Mouse (Mus musculus): ENCODE results near the gene Ggt5. TPM values are rescaled to one million over a fixed set of nuclear protein-coding genes. Genes with fewer than 3 reads are reported as not detected.

The Ggt5 gene
- total RNA-seq, 1 experiment, result 0.36 TPM

DNA sequence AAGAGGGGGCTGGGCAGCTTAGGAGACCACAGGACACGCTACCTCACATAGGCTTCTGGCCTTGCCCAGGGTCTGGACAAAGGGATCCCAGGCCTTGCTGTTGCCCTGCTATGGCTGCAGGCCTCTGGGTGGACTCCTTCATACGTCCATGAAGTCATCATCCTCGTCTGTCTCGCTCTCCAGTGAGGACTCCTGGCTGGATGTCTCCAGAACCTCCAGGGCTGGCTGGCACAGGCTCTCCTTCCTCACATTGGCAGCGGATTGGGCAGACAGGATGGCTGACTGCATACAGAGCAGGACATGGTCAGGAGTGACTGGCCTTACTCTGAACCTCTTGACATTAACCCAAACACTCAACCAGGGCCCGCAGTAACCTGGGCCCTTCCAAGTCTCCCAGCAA, 57.3 kb downstream of the Ggt5 start:
- Histone ChIP-seq H3K36me3 (ENCODE audit: control insufficient read depth, insufficient read depth, low read length, poor library complexity, severe bottlenecking) (peaks cover 21% of the 10 kb centered on the region), H3K27ac (ENCODE audit: insufficient read depth, low read depth, low read length, poor library complexity, severe bottlenecking) (no peak overlapping the region), H3K4me1 (ENCODE audit: control insufficient read depth in 2 of 2, insufficient read depth in 2 of 2, low read length in 2 of 2, poor library complexity in 1 of 2) (peaks cover 20 to 59% of the 10 kb centered on the region in 2 experiments), H3K9me3 (ENCODE audit: control insufficient read depth, insufficient read depth, low read depth, low read length) (no peaks in the 10 kb centered on the region), H3K4me3 (ENCODE audit: insufficient read depth in 1 of 2, low read depth in 1 of 2, low read length in 2 of 2, poor library complexity in 1 of 2, severe bottlenecking in 1 of 2) (no peak overlapping the region), H3K9ac (ENCODE audit: insufficient read depth, low read depth, low read length, poor library complexity, severe bottlenecking) (no peak overlapping the region)
- in situ Hi-C loops (cut with MboI; ENCODE audit: low sequenced_read_pairs in 2 of 2, unreplicated experiment in 2 of 2), result no loop called here
- DNase-seq (ENCODE audit: low read depth, low spot score), result no peak
- no peak for TF ChIP-seq HCFC1 (IDR thresholded peaks at IDR 0.05; ENCODE audit: borderline replicate concordance, insufficient read depth, low read length)
- TF ChIP-seq ZC3H11A (IDR thresholded peaks at IDR 0.05; ENCODE audit: borderline replicate concordance, low read depth, low read length), result no peak
- no peak for TF ChIP-seq ZNF384 (IDR thresholded peaks at IDR 0.05; ENCODE audit: low read depth, low read length)

DNA sequence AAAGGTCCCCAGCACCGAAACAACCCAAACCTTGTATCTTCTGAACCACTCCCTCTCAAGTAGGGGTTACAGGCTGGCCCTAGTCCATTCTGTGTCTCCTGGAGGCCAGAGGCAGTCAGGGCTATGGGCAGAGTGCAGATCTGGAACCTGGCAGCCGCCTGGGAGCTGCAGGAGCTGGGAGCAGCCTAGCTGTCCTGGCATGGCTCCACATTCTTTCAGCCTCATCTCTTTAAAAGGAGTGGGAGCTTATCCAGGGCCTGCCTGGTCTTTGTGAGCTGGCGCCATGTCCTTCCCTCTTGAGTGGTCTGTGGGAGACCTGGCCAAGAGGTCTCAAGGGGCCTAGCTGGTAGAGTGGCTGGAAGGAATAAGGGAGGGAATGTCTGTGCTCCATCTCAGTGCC, 58.2 kb downstream of the Ggt5 start:
- Histone ChIP-seq H3K9ac (ENCODE audit: insufficient read depth, low read depth, low read length, poor library complexity, severe bottlenecking) (no peak overlapping the region), H3K36me3 (ENCODE audit: control insufficient read depth, insufficient read depth, low read length, poor library complexity, severe bottlenecking) (peaks cover 31% of the 10 kb centered on the region), H3K4me1 (ENCODE audit: control insufficient read depth in 2 of 2, insufficient read depth in 2 of 2, low read length in 2 of 2, poor library complexity in 1 of 2) (peaks cover 20 to 52% of the 10 kb centered on the region in 2 experiments), H3K4me3 (ENCODE audit: insufficient read depth in 1 of 2, low read depth in 1 of 2, low read length in 2 of 2, poor library complexity in 1 of 2, severe bottlenecking in 1 of 2) (no peak overlapping the region), H3K27ac (ENCODE audit: insufficient read depth, low read depth, low read length, poor library complexity, severe bottlenecking) (no peak overlapping the region), H3K9me3 (ENCODE audit: control insufficient read depth, insufficient read depth, low read depth, low read length) (no peaks in the 10 kb centered on the region)
- TF ChIP-seq HCFC1 (IDR thresholded peaks at IDR 0.05; ENCODE audit: borderline replicate concordance, insufficient read depth, low read length) (no peak), ZC3H11A (IDR thresholded peaks at IDR 0.05; ENCODE audit: borderline replicate concordance, low read depth, low read length) (no peak), MAFK (IDR thresholded peaks at IDR 0.05; ENCODE audit: insufficient read depth, low read depth, low read length) (no peak), ZNF384 (IDR thresholded peaks at IDR 0.05; ENCODE audit: low read depth, low read length) (no peak), CHD2 (IDR thresholded peaks at IDR 0.05; ENCODE audit: low read depth, low read length) (no peak)
- in situ Hi-C loops (cut with MboI; ENCODE audit: low sequenced_read_pairs in 2 of 2, unreplicated experiment in 2 of 2), result no loop called here
- no peak for DNase-seq (ENCODE audit: low read depth, low spot score)

DNA sequence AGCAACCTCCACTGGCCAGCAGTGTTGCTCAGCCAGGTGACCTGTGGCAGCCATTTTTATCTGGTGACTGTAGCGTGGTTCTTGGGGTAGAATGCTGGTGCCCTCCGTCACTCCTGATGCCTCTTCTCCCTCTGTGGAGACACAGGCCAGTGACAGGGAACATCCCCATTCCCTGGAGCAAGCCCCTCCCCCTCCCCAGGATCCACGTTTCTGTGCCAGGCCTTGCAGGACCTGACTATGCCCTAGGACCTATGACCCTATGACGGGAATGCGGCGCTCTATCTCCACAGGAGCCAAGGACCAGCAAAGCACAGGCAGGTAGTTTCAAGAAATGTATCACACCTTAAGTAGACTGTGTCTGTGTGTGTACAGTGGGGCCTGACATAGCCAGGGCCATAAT, 59.0 kb downstream of the Ggt5 start:
- TF ChIP-seq CHD2 (IDR thresholded peaks at IDR 0.05; ENCODE audit: low read depth, low read length) (no peak), MAFK (IDR thresholded peaks at IDR 0.05; ENCODE audit: insufficient read depth, low read depth, low read length) (no peak), ZNF384 (IDR thresholded peaks at IDR 0.05; ENCODE audit: low read depth, low read length) (no peak), ZC3H11A (IDR thresholded peaks at IDR 0.05; ENCODE audit: borderline replicate concordance, low read depth, low read length) (no peak), HCFC1 (IDR thresholded peaks at IDR 0.05; ENCODE audit: borderline replicate concordance, insufficient read depth, low read length) (no peak)
- DNase-seq (ENCODE audit: low read depth, low spot score), result no peak
- Histone ChIP-seq H3K9ac (ENCODE audit: insufficient read depth, low read depth, low read length, poor library complexity, severe bottlenecking) (peak overlapping the region; percentile 42; the same call in 1 of the 2 replicates), H3K9me3 (ENCODE audit: control insufficient read depth, insufficient read depth, low read depth, low read length) (no peaks in the 10 kb centered on the region), H3K4me3 (ENCODE audit: insufficient read depth in 1 of 2, low read depth in 1 of 2, low read length in 2 of 2, poor library complexity in 1 of 2, severe bottlenecking in 1 of 2) (peak overlapping the region; percentile 0 to 26; a peak in 3 of 4 replicates), H3K4me1 (ENCODE audit: control insufficient read depth in 2 of 2, insufficient read depth in 2 of 2, low read length in 2 of 2, poor library complexity in 1 of 2) (peaks cover 20 to 44% of the 10 kb centered on the region in 2 experiments), H3K27ac (ENCODE audit: insufficient read depth, low read depth, low read length, poor library complexity, severe bottlenecking) (peak overlapping the region; percentile 99), H3K36me3 (ENCODE audit: control insufficient read depth, insufficient read depth, low read length, poor library complexity, severe bottlenecking) (peaks cover 38% of the 10 kb centered on the region)
- in situ Hi-C loops (cut with MboI; ENCODE audit: low sequenced_read_pairs in 2 of 2, unreplicated experiment in 2 of 2), result no loop called here

DNA sequence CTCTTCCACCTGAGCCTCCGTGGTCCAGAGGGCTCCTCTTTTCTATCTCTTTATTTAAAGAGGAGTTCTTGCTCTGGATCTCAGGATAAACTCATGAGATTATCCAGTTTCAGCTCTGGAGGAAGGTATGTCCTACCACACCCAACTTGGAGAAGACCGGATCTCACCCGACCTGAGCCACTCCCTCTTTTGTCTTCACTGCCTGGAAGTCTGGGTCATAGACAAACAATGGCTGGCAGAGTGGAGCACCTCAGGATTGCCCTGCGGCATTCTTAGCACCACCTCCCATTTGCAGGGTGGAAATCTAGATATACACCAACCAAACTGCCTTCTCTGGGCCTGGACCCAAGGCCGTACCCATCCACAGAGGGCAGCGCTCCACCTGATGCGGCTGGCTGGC, 59.9 kb downstream of the Ggt5 start:
- H3K27ac ChIP-seq (ENCODE audit: insufficient read depth, low read depth, low read length, poor library complexity, severe bottlenecking), result peak overlapping the region; percentile 99
- H3K9me3 ChIP-seq (ENCODE audit: control insufficient read depth, insufficient read depth, low read depth, low read length), result no peaks in the 10 kb centered on the region
- peaks cover 20 to 41% of the 10 kb centered on the region in 2 experiments for H3K4me1 ChIP-seq (ENCODE audit: control insufficient read depth in 2 of 2, insufficient read depth in 2 of 2, low read length in 2 of 2, poor library complexity in 1 of 2)
- peak overlapping the region; percentile 10 to 22; a peak in 3 of 4 replicates for H3K4me3 ChIP-seq (ENCODE audit: insufficient read depth in 1 of 2, low read depth in 1 of 2, low read length in 2 of 2, poor library complexity in 1 of 2, severe bottlenecking in 1 of 2)
- no peak for TF ChIP-seq ZNF384 (IDR thresholded peaks at IDR 0.05; ENCODE audit: low read depth, low read length)
- no peak for TF ChIP-seq MAFK (IDR thresholded peaks at IDR 0.05; ENCODE audit: insufficient read depth, low read depth, low read length)
- TF ChIP-seq HCFC1 (IDR thresholded peaks at IDR 0.05; ENCODE audit: borderline replicate concordance, insufficient read depth, low read length), result no peak
- TF ChIP-seq CHD2 (IDR thresholded peaks at IDR 0.05; ENCODE audit: low read depth, low read length), result no peak; the same call in 1 of the 2 replicates
- TF ChIP-seq ZC3H11A (IDR thresholded peaks at IDR 0.05; ENCODE audit: borderline replicate concordance, low read depth, low read length), result no peak
- peak; percentile 71 for DNase-seq (ENCODE audit: low read depth, low spot score)
- peak overlapping the region; percentile 65 for H3K9ac ChIP-seq (ENCODE audit: insufficient read depth, low read depth, low read length, poor library complexity, severe bottlenecking)
- in situ Hi-C loops (cut with MboI; ENCODE audit: low sequenced_read_pairs in 2 of 2, unreplicated experiment in 2 of 2), result no loop called here
- H3K36me3 ChIP-seq (ENCODE audit: control insufficient read depth, insufficient read depth, low read length, poor library complexity, severe bottlenecking), result peaks cover 43% of the 10 kb centered on the region

All from ES-E14 (cell line).